Mouse (Mus musculus): ENCODE measurements around the gene Nphs2.

DNA sequence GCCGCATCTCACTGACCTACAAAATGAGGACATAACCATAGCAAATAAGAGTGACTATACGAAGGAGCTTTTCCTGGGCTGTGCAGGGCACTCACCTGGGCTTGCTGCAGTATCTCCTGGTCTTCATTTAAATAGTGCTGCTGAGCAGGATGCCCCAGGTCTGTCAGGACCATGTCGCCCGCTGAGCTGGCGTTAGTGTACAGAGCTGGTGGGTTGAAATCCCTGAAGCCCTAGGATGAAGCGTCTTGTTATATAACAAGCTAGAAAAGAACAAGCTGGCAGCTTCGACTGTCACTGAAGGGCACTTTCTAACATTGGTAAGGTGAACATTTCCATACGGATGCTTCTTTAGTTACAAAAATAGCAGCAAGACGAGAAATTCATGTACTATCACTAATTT is 40.1 kb upstream of the Nphs2 start:
- TF ChIP-seq CTCF (IDR thresholded peaks at IDR 0.05; ENCODE audit: borderline replicate concordance, extremely low read depth, insufficient read depth, insufficient read length) (no peak), POLR2A (IDR thresholded peaks at IDR 0.05; ENCODE audit: borderline replicate concordance, extremely low read depth, insufficient read depth, insufficient read length, poor library complexity, severe bottlenecking) (no peak)
